Mouse (Mus musculus) stomach, postnatal 0 days (tissue): ENCODE data around the gene Olfr744. TPM values are rescaled to one million over a fixed set of nuclear protein-coding genes. Genes with fewer than 3 reads are reported as not detected.
"Not testable (repeated sequence)": the region's sequence is repeated elsewhere in the genome, so short reads cannot be mapped to it uniquely, and the experiment has no call there.

Source experiments
- ATAC-seq: fragments of 200-750 bp; cut with Nextera tagmentation; 2 replicates; pipeline ENCODE4 v1.8.0; 2017; ENCODE audit not compliant: low FRiP score, low TSS enrichment
- DNase-seq: peaks from one replicate; pipeline ENCODE4 v3.0.0-alpha.2; 2016; ENCODE audit warnings: low spot score
- H3K27ac ChIP-seq: fragments of 300-500 bp; sonication (generic); replicated peaks from 2 replicates; pipeline ENCODE4 v1.5.1; 2014; ENCODE audit warnings: mild to moderate bottlenecking, control low read depth
- H3K27me3 ChIP-seq: fragments of 300-500 bp; sonication (generic); 2 replicates; pipeline ENCODE4 v1.6.1; 2014; ENCODE audit warnings: low read length; ENCODE audit not compliant: control insufficient read depth, insufficient read depth
- H3K36me3 ChIP-seq: fragments of 300-500 bp; sonication (generic); 2 replicates; pipeline ENCODE4 v1.6.1; 2014; ENCODE audit warnings: low read length, mixed read lengths; ENCODE audit not compliant: control insufficient read depth, insufficient read depth
- H3K4me1 ChIP-seq: fragments of 300-500 bp; sonication (generic); replicated peaks from 2 replicates; pipeline ENCODE4 v1.6.1; 2014; ENCODE audit warnings: antibody characterized with exemption; ENCODE audit not compliant: control insufficient read depth, insufficient read depth
- H3K4me2 ChIP-seq: fragments of 300-500 bp; sonication (generic); replicated peaks from 2 replicates; pipeline ENCODE4 v1.6.1; 2014; ENCODE audit warnings: low read depth, mild to moderate bottlenecking, control low read depth, moderate library complexity
- H3K4me3 ChIP-seq: fragments of 300-500 bp; sonication (generic); 2 replicates; pipeline ENCODE4 v1.5.1; 2014; ENCODE audit warnings: low read depth, low read length, control low read depth
- H3K9ac ChIP-seq: fragments of 300-500 bp; sonication (generic); 2 replicates; pipeline ENCODE4 v1.6.1; 2014; ENCODE audit warnings: mild to moderate bottlenecking, low read length, control low read depth, mixed read lengths
- H3K9me3 ChIP-seq: fragments of 300-500 bp; sonication (generic); 2 replicates; pipeline ENCODE4 v1.6.1; 2016; ENCODE audit warnings: low read length; ENCODE audit not compliant: control insufficient read depth
- CTCF ChIP-seq: IDR thresholded peaks from 2 replicates; pipeline ENCODE4 v1.5.1; 2016; ENCODE audit warnings: antibody characterized with exemption, low read depth, mild to moderate bottlenecking, moderate library complexity
- EP300 ChIP-seq: optimal IDR thresholded peaks from 2 replicates; pipeline ENCODE3; 2016; ENCODE audit warnings: antibody characterized with exemption
- WGBS: fragments of 180-500 bp; shearing (Covaris S2); extraction: QIAGEN DNeasy Blood & Tissue Kit; methylation state at CpG from one replicate; pipeline ENCODE4 v1.1.7; 2014; 5-methylcytosine and 5-hydroxymethylcytosine counted together
- polyA plus RNA-seq: library from polyadenylated mRNA; unstranded; fragments of >200 nt; fragmentation: Nextera tagmentation; extraction: Ambion mirVana; gene quantifications from 2 replicates; pipeline ENCODE4 v1.2.1, GENCODE M21; 2015

The Olfr744 gene
- polyA plus RNA-seq = not detected in 2 replicates

- WGBS = 87% methylated on average over 2 of the region's 2 CpGs
- H3K27ac ChIP-seq = no peak within 1 kb of the TSS
- H3K36me3 ChIP-seq = no peaks in the 10 kb centered on the region
- H3K4me1 ChIP-seq = no peaks in the 10 kb centered on the region
- H3K9ac ChIP-seq = no peak within 1 kb of the TSS
- ATAC-seq (no peak), DNase-seq (no peak)
- H3K9me3 ChIP-seq = no peaks in the 10 kb centered on the region
- H3K4me3 ChIP-seq = no peak within 1 kb of the TSS
- no peak within 1 kb of the TSS for H3K4me2 ChIP-seq
- no peaks in the 10 kb centered on the region for H3K27me3 ChIP-seq
- TF ChIP-seq EP300 = no peak
- no peak for TF ChIP-seq CTCF
Measured at GRCm38 (mm10) chr14:50614579-50614978, at the start of gene Olfr744. Gene Olfr744 (plus strand): TSS chr14:50614879.

GRCm38 (mm10) chr14:50573056-50573455 is 41.6 kb upstream of the Olfr744 start:
- H3K9me3 ChIP-seq, H3K4me1 ChIP-seq, H3K27me3 ChIP-seq, H3K27ac ChIP-seq, H3K4me2 ChIP-seq, H3K36me3 ChIP-seq, DNase-seq, H3K4me3 ChIP-seq, ATAC-seq, H3K9ac ChIP-seq: not testable (repeated sequence)
- WGBS = 80% methylated on average over 1 of the region's 1 CpGs

GRCm38 (mm10) chr14:50639088-50639487 is 24.4 kb downstream of the Olfr744 start, which contains the start of gene Olfr745:
Gene Olfr745 (plus strand): TSS chr14:50639388.
- ATAC-seq = no peak
- H3K9ac ChIP-seq = no peak within 1 kb of the TSS
- H3K27me3 ChIP-seq = no peaks in the 10 kb centered on the region
- H3K4me3 ChIP-seq = no peak within 1 kb of the TSS
- 84% methylated on average over 2 of the region's 2 CpGs for WGBS
- no peak within 1 kb of the TSS for H3K4me2 ChIP-seq
- H3K36me3 ChIP-seq = no peaks in the 10 kb centered on the region
- H3K27ac ChIP-seq = no peak within 1 kb of the TSS
- H3K4me1 ChIP-seq = no peaks in the 10 kb centered on the region
- H3K9me3 ChIP-seq = no peaks in the 10 kb centered on the region
- TF ChIP-seq EP300 = no peak
- TF ChIP-seq CTCF = no peak
- no peak for DNase-seq

- no peaks in the 10 kb centered on the region for H3K27me3 ChIP-seq
- TF ChIP-seq EP300 (no peak), CTCF (no peak)
- H3K4me1 ChIP-seq = no peaks in the 10 kb centered on the region
- H3K9ac ChIP-seq = no peak within 1 kb of the TSS
- no peaks in the 10 kb centered on the region for H3K36me3 ChIP-seq
- H3K27ac ChIP-seq = no peak within 1 kb of the TSS
- no peak within 1 kb of the TSS for H3K4me2 ChIP-seq
- no peak within 1 kb of the TSS for H3K4me3 ChIP-seq
- no peaks in the 10 kb centered on the region for H3K9me3 ChIP-seq
- no peak for ATAC-seq
- DNase-seq = no peak
Measured at GRCm38 (mm10) chr14:50646783-50647182, 32.1 kb downstream of the Olfr744 start, which contains the start of gene Olfr746. Gene Olfr746 (plus strand): TSS chr14:50647083.

Other genes starting within 250 kb of the Olfr744 start
- not detected in 2 replicates for gene Olfr736, start 233.7 kb upstream of the Olfr744 start, polyA plus RNA-seq
- gene Olfr738, start 207.3 kb upstream of the Olfr744 start, polyA plus RNA-seq = not detected in 2 replicates
- not detected in 2 replicates for gene Olfr739, start 196.3 kb upstream of the Olfr744 start, polyA plus RNA-seq
- 0.02 TPM in 1 of 2 replicates, not detected in the other for gene Olfr740, start 169.3 kb upstream of the Olfr744 start, polyA plus RNA-seq
- gene Olfr741, start 142.1 kb upstream of the Olfr744 start, polyA plus RNA-seq = 0.02 TPM in 1 of 2 replicates, not detected in the other
- not detected in 2 replicates for gene Olfr742, start 111.3 kb upstream of the Olfr744 start, polyA plus RNA-seq
- gene Olfr743, start 93.0 kb upstream of the Olfr744 start, polyA plus RNA-seq = not detected in 2 replicates
- 0.08 TPM in 1 of 2 replicates, not detected in the other for gene Olfr745, start 24.5 kb downstream of the Olfr744 start, polyA plus RNA-seq
- gene Olfr746, start 32.2 kb downstream of the Olfr744 start, polyA plus RNA-seq = not detected in 2 replicates
- gene Olfr747, start 78.3 kb downstream of the Olfr744 start, polyA plus RNA-seq = not detected in 2 replicates
- gene Olfr748, start 92.5 kb downstream of the Olfr744 start, polyA plus RNA-seq = not detected in 2 replicates
- not detected in 2 replicates for gene Olfr749, start 130.2 kb downstream of the Olfr744 start, polyA plus RNA-seq
- gene Ttc5, start 170.6 kb downstream of the Olfr744 start, polyA plus RNA-seq = 35.1 and 37.0 TPM in 2 replicates
- not detected in 2 replicates for gene Ccnb1ip1, start 192.9 kb downstream of the Olfr744 start, polyA plus RNA-seq
- 27.9 and 28.7 TPM in 2 replicates for gene Parp2, start 193.0 kb downstream of the Olfr744 start, polyA plus RNA-seq